Mouse (Mus musculus): ENCODE results near the gene Slc24a2.

GRCm38 (mm10) chr4:86943296-86943695 is 287.0 kb downstream of the Slc24a2 start:
- no peak for TF ChIP-seq CTCF (IDR thresholded peaks at IDR 0.05; ENCODE audit: borderline replicate concordance, control insufficient read depth, extremely low read depth, insufficient read depth, low read length, poor library complexity)
- no peak for TF ChIP-seq POLR2A (IDR thresholded peaks at IDR 0.05; ENCODE audit: control insufficient read depth, extremely low read depth, insufficient read depth, low read length, poor library complexity)
